10 mouse cellular contexts compared by ENCODE assay signal in the genomic region with DNA sequence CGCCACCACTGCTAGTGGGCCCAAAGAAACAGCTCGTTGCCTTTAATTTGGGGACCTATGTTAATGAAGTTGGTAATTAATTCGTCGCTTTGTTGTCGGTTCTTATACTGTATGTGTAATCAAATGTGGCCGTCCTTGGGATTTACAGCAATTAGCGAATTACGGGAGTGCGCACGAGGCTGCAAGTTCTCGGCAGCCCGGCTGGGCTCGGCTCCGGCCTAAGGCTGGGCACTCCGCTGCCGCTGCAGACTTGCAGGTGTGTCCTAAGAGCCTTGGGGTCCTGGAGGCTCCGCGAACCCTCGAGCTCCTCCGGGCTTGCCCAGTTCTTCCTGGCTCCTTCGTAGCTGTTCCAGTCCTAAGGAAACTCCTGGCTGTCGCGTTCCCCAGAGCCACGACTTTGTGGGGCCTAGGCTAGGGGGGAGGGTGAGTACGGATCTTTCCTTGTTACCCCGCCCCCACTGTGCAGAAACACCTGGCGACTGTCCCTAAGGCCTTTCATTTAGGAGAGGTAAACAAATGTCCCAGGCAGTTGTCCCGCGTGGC. TPM values are rescaled to one million over a fixed set of nuclear protein-coding genes. Genes with fewer than 3 reads are reported as not detected.
DNase-seq lines count a peak whose midpoint lies in the region; ATAC-seq lines count a peak whose summit lies in the region.
"Had no signal": no experiment of that assay in that cellular context is flagged by ENCODE, and none has a peak within 500 bp of the region (broad histone marks: within the 10 kb centered on the region; RNA-seq: fewer than 3 reads in every experiment).

No protein-coding gene starts in this region.

- H3K9ac ChIP-seq in hindbrain, embryonic 12.5 days: no peak overlapping the region
- H3K9ac ChIP-seq in midbrain, embryonic 16.5 days (ENCODE audit: low read depth, low read length): peak overlapping the region; percentile 65

- peaks cover 12% of the 10 kb centered on the region; the same call in 1 of the 2 replicates for H3K4me1 ChIP-seq in hindbrain, embryonic 12.5 days
- peaks cover 5% of the 10 kb centered on the region; the same call in 1 of the 2 replicates for H3K4me1 ChIP-seq in midbrain, embryonic 16.5 days (ENCODE audit: control insufficient read depth, insufficient read depth, low read length)

- no peaks in the 10 kb centered on the region for H3K9me3 ChIP-seq in hindbrain, embryonic 12.5 days (replicated peaks)
- no peaks in the 10 kb centered on the region for H3K9me3 ChIP-seq in midbrain, embryonic 16.5 days (replicated peaks; ENCODE audit: control insufficient read depth, low read length, poor library complexity, severe bottlenecking)

- H3K4me2 ChIP-seq in hindbrain, embryonic 12.5 days (replicated peaks): no peak overlapping the region; the same call in 1 of the 2 replicates
- peak overlapping the region; percentile 58 for H3K4me2 ChIP-seq in midbrain, embryonic 16.5 days (ENCODE audit: low read length)

- peaks cover 88% of the 10 kb centered on the region for H3K27me3 ChIP-seq in hindbrain, embryonic 12.5 days
- peaks cover 9% of the 10 kb centered on the region; the same call in 1 of the 2 replicates for H3K27me3 ChIP-seq in midbrain, embryonic 16.5 days (ENCODE audit: control insufficient read depth, insufficient read depth, low read depth, low read length)

- no peak overlapping the region for H3K27ac ChIP-seq in hindbrain, embryonic 12.5 days
- peak overlapping the region; percentile 87 for H3K27ac ChIP-seq in midbrain, embryonic 16.5 days (ENCODE audit: low read length)

- WGBS in hindbrain, embryonic 12.5 days: 1% methylated on average over 29 of the region's 29 CpGs
- 2% methylated on average over 29 of the region's 29 CpGs for WGBS in midbrain, embryonic 16.5 days

- peak overlapping the region; percentile 3; the same call in 1 of the 2 replicates for H3K4me3 ChIP-seq in hindbrain, embryonic 12.5 days
- peak overlapping the region; percentile 32 for H3K4me3 ChIP-seq in midbrain, embryonic 16.5 days (ENCODE audit: low read depth, low read length)

- no peaks in the 10 kb centered on the region for H3K36me3 ChIP-seq in hindbrain, embryonic 12.5 days
- H3K36me3 ChIP-seq in midbrain, embryonic 16.5 days (ENCODE audit: control insufficient read depth, insufficient read depth, low read length): no peaks in the 10 kb centered on the region

- DNase-seq in kidney, postnatal 4 days: peak; percentile 45 to 59
- DNase-seq in kidney, postnatal 25 days: no peak
- DNase-seq in embryo, embryonic 10 days (ENCODE audit: low spot score): peak; percentile 64
- no peak for DNase-seq in layer of hippocampus, postnatal 14 days (ENCODE audit: low spot score in 2 of 2)
- no peak for DNase-seq in testis, postnatal 14 days (ENCODE audit: low spot score)
- no peak for DNase-seq in right cerebral cortex, postnatal 10 days (ENCODE audit: low spot score in 2 of 2)
- DNase-seq: kidney, postnatal 36 days had no signal

- ATAC-seq in hindbrain, embryonic 12.5 days (ENCODE audit: low FRiP score): peak; percentile 14; the same call in 1 of the 2 replicates
- ATAC-seq in midbrain, embryonic 16.5 days: peak; percentile 18; the same call in 1 of the 2 replicates

RNA-seq across cellular contexts. Expression of a gene that starts 4.8 kb away (rescaled TPM):
- polyA plus RNA-seq in hindbrain, embryonic 12.5 days (2016; fragmentation: Nextera tagmentation; extraction: Ambion mirVana): 15.8 and 20.3 TPM in 2 replicates
- 69.3 and 79.5 TPM in 2 replicates for polyA plus RNA-seq in midbrain, embryonic 16.5 days (2015; fragmentation: Nextera tagmentation; extraction: Ambion mirVana)
- total RNA-seq in layer of hippocampus, postnatal 14 days (2021): 10 to 100 TPM in 1 of 2 experiments, 1 to 10 TPM in 1; 2.8 to 10.2 TPM
- polyA plus RNA-seq: gonadal fat pad, adult 2 months had no signal

Comparison
In these comparisons a context has a peak if more than half of its experiments do, and no peak if none do; other contexts are left out.
1. DNase-seq: peak in kidney, postnatal 4 days (2 of 2) and embryo, embryonic 10 days (single experiment); none in kidney, postnatal 25 days (0 of 2), layer of hippocampus, postnatal 14 days (0 of 2), testis, postnatal 14 days (single experiment) and right cerebral cortex, postnatal 10 days (0 of 2).